Mouse (Mus musculus): ENCODE results near the gene Olfr891. TPM values are rescaled to one million over a fixed set of nuclear protein-coding genes. Genes with fewer than 3 reads are reported as not detected.

The Olfr891 gene
- not detected in 2 replicates for polyA plus RNA-seq (2012; rRNA removed)

DNA sequence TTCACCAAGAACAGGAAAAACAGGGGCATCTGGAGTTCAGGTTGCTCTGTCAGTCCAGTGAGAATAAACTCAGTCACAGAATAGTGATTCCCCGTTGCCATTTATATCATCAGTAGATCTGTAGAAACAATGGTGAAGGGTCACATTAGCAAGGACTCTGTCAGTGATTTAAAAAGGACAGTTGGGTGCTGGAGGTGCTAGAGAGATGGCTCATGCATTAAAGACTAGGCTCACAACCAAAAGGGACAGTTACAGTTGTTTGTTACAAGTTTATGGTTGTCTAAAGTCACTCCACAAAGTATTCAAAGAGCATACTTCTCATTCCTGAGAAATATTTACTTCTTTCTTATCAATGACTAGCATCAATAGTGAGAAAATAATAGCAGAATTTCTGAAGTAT, at the start of gene Olfr891:
TSS of gene Olfr891 (minus strand) at position 101 of the 400 bp plus-strand sequence.

GRCm38 (mm10) chr9:38217755-38218154, 37.1 kb upstream of the Olfr891 start, which contains the start of gene Olfr894:
TSS of gene Olfr894 (plus strand) at chr9:38218055.

GRCm38 (mm10) chr9:38208065-38208464, 27.4 kb upstream of the Olfr891 start, which contains the start of gene Olfr893:
TSS of gene Olfr893 (plus strand) at chr9:38208365.

DNA sequence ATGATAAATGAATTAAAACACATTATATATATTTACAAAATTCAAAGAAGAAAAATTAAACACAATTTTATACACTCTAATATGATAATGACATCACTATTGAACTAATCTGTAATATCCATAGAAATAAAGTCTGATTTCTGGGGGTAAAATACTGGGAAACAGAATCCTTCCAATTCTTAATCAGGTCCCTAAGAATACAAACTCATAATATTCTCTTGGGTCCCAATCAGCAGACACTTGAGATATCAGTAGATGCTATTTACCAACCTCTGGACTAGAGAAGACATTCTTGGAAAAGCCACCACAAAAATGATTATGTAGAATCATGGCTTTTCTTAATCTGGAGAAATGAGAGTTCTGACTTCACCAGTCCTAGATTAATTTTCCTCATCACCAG, 38.4 kb downstream of the Olfr891 start, which contains the start of gene Olfr890:
TSS of gene Olfr890 (plus strand) at position 301 of the 400 bp plus-strand sequence.

Other genes with a start within 250 kb of the Olfr891 start
- not detected in 2 replicates for gene Olfr881, start 189.0 kb downstream of the Olfr891 start, polyA plus RNA-seq (2012; rRNA removed)
- not detected in 2 replicates for gene Olfr883, start 155.0 kb downstream of the Olfr891 start, polyA plus RNA-seq (2012; rRNA removed)
- gene Olfr884, start 134.3 kb downstream of the Olfr891 start, polyA plus RNA-seq (2012; rRNA removed): not detected in 2 replicates
- not detected in 2 replicates for gene Olfr885, start 119.5 kb downstream of the Olfr891 start, polyA plus RNA-seq (2012; rRNA removed)
- gene Olfr887, start 96.7 kb downstream of the Olfr891 start, polyA plus RNA-seq (2012; rRNA removed): not detected in 2 replicates
- gene Olfr888, start 72.7 kb downstream of the Olfr891 start, polyA plus RNA-seq (2012; rRNA removed): not detected in 2 replicates
- under 0.01 TPM in 1 of 2 replicates, not detected in the other for gene Olfr889, start 65.6 kb downstream of the Olfr891 start, polyA plus RNA-seq (2012; rRNA removed)
- not detected in 2 replicates for gene Olfr890, start 38.3 kb downstream of the Olfr891 start, polyA plus RNA-seq (2012; rRNA removed)
- gene Olfr893, start 27.5 kb upstream of the Olfr891 start, polyA plus RNA-seq (2012; rRNA removed): not detected in 2 replicates
- not detected in 2 replicates for gene Olfr894, start 37.2 kb upstream of the Olfr891 start, polyA plus RNA-seq (2012; rRNA removed)
- gene Olfr143, start 72.0 kb upstream of the Olfr891 start, polyA plus RNA-seq (2012; rRNA removed): not detected in 2 replicates
- not detected in 2 replicates for gene Olfr895, start 87.0 kb upstream of the Olfr891 start, polyA plus RNA-seq (2012; rRNA removed)
- not detected in 2 replicates for gene Olfr896-ps1, start 110.3 kb upstream of the Olfr891 start, polyA plus RNA-seq (2012; rRNA removed)
- gene Olfr25, start 148.2 kb upstream of the Olfr891 start, polyA plus RNA-seq (2012; rRNA removed): not detected in 2 replicates
- gene Olfr898, start 167.6 kb upstream of the Olfr891 start, polyA plus RNA-seq (2012; rRNA removed): not detected in 2 replicates
- gene Olfr250, start 186.1 kb upstream of the Olfr891 start, polyA plus RNA-seq (2012; rRNA removed): not detected in 2 replicates
- gene Olfr251, start 196.3 kb upstream of the Olfr891 start, polyA plus RNA-seq (2012; rRNA removed): not detected in 2 replicates
- not detected in 2 replicates for gene Olfr147, start 220.9 kb upstream of the Olfr891 start, polyA plus RNA-seq (2012; rRNA removed)
- gene Olfr901, start 248.6 kb upstream of the Olfr891 start, polyA plus RNA-seq (2012; rRNA removed): not detected in 2 replicates

All from liver, embryonic 18 days (tissue).